Mouse (Mus musculus): ENCODE data around the gene Smok2a. TPM values are rescaled to one million over a fixed set of nuclear protein-coding genes. Genes with fewer than 3 reads are reported as not detected.
"Not testable (repeated sequence)": the region's sequence is repeated elsewhere in the genome, so short reads cannot be mapped to it uniquely, and the experiment has no call there.

The Smok2a gene
- polyA plus RNA-seq, 1 experiment from 2014 or later: not detected

- not testable (repeated sequence) for H3K9me3 ChIP-seq (ENCODE audit: control insufficient read depth, low read length); H3K4me1 ChIP-seq (ENCODE audit: control insufficient read depth, insufficient read depth, low read length); H3K27ac ChIP-seq (ENCODE audit: low read depth, low read length); H3K4me2 ChIP-seq (ENCODE audit: low read depth, low read length); H3K36me3 ChIP-seq (ENCODE audit: control insufficient read depth, insufficient read depth, low read length); H3K4me3 ChIP-seq (ENCODE audit: low read depth, low read length); H3K9ac ChIP-seq (replicated peaks; ENCODE audit: low read depth, low read length); H3K27me3 ChIP-seq (ENCODE audit: control insufficient read depth, insufficient read depth, low read length); ATAC-seq (ENCODE audit: low read depth)
- WGBS: 65% methylated on average over 1 of the region's 5 CpGs
Measured at GRCm38 (mm10) chr17:13254786-13255185, 33.8 kb downstream of the Smok2a start.

Other genes starting within 250 kb of the Smok2a start
- gene Wtap, start 227.0 kb upstream of the Smok2a start, polyA plus RNA-seq (2014; fragmentation: Nextera tagmentation; extraction: Ambion mirVana): 119 and 126 TPM in 2 replicates
- gene Sod2, start 214.3 kb upstream of the Smok2a start, polyA plus RNA-seq (2014; fragmentation: Nextera tagmentation; extraction: Ambion mirVana): 167 and 173 TPM in 2 replicates
- not detected in 2 replicates for gene Gpr31b, start 168.9 kb upstream of the Smok2a start, polyA plus RNA-seq (2014; fragmentation: Nextera tagmentation; extraction: Ambion mirVana)
- gene Tcp10b, start 160.1 kb upstream of the Smok2a start, polyA plus RNA-seq (2014; fragmentation: Nextera tagmentation; extraction: Ambion mirVana): 0.17 and 0.42 TPM in 2 replicates
- not detected in 2 replicates for gene Unc93a, start 89.4 kb upstream of the Smok2a start, polyA plus RNA-seq (2014; fragmentation: Nextera tagmentation; extraction: Ambion mirVana)
- gene Smok2b, start 9.1 kb downstream of the Smok2a start, polyA plus RNA-seq (2014; fragmentation: Nextera tagmentation; extraction: Ambion mirVana): not detected in 2 replicates
- not detected in 2 replicates for gene Tcp10c, start 133.4 kb downstream of the Smok2a start, polyA plus RNA-seq (2014; fragmentation: Nextera tagmentation; extraction: Ambion mirVana)